Mouse (Mus musculus) spleen, adult 2 months (tissue): ENCODE data around the gene Gm36176.

Source experiments
- CTCF ChIP-seq: fragments of 200-500 bp; IDR thresholded peaks from 2 replicates; pipeline ENCODE4 v1.5.1; 2011; ENCODE audit warnings: mild to moderate bottlenecking, inconsistent platforms; ENCODE audit not compliant: insufficient read depth, insufficient read length, insufficient replicate concordance; ENCODE audit errors: extremely low read depth
- POLR2A ChIP-seq: fragments of 200-500 bp; IDR thresholded peaks from 2 replicates; pipeline ENCODE4 v1.6.1; 2011; ENCODE audit warnings: low read depth, low read length, inconsistent platforms

DNA sequence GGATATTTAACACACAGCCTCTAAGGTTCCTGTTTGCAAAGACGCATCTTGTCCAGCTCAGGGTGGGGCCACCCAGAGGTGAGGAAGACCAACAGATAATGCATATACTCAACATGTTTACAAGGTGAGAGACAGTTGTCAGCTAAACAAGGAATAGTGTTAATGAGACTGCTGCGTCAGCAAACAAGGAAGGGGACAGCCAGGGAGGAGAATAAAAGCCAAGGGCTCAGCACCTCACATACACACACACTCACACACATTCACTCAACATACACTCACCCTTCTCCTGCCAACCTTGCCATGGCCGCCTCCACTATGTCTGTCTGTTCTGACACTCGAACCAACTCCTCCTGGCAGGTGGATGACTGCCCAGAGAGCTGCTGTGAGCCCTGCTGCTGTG lies 32.2 kb upstream of the Gm36176 start, which contains the start of gene Gm2696:
- TF ChIP-seq CTCF: no peak
- TF ChIP-seq POLR2A: no peak
